Mouse (Mus musculus): ENCODE measurements around the gene Faap100.

DNA sequence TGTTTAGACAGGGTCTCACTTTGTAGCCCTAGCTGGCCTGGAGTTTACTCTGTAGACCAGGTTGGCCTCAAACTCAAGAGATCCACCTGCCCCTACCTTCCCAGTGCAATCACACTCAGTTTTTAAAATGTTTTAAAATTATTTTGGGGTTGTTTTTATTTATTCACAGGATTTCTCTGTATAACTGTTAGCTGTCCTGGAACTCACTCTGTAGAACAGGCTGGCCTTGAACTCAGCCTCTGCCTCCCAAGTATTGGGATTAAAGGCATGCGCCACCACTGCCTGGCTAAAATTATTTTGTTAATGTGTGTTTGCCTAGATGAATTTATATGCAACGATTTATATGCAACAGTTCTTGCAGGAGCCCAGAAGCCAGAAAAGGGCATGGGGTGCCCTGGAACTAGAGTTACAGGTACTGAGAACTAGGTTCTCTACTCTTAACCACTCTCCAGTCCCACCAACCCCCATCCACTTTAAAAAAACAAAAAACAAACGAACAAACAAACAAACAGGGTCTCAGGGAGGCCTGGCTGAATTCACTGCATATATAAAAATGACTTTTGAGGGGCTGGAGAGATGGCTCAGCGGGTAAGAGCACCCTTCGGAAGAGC, 34.1 kb downstream of the Faap100 start:
- no peak for TF ChIP-seq CTCF (conservative IDR thresholded peaks at IDR 0.05; ENCODE audit: insufficient read depth, insufficient read length, low read depth, low read length)
- no peak for TF ChIP-seq POLR2A (IDR thresholded peaks at IDR 0.05; ENCODE audit: low read depth, low read length)
